ENCODE assay signal across 26 mouse cellular contexts in genomic region chr3:17772886-17773285, GRCm38 (mm10).
"Had no signal": no experiment of that assay in that cellular context is flagged by ENCODE, and none has a peak within 500 bp of the region (broad histone marks: within the 10 kb centered on the region; RNA-seq: fewer than 3 reads in every experiment).

No protein-coding gene starts in this region.

- H3K4me3 ChIP-seq: heart, adult 2 months; heart, embryonic 13.5 days; heart, embryonic 15.5 days; hindbrain, embryonic 13.5 days; hindbrain, embryonic 15.5 days; kidney, embryonic 15.5 days; limb, embryonic 13.5 days; limb, embryonic 15.5 days had no signal

- H3K9me3 ChIP-seq: heart, embryonic 13.5 days; heart, embryonic 15.5 days; hindbrain, embryonic 13.5 days; kidney, embryonic 15.5 days; limb, embryonic 13.5 days; limb, embryonic 15.5 days had no signal

- H3K27me3 ChIP-seq: heart, embryonic 13.5 days; heart, embryonic 15.5 days; hindbrain, embryonic 13.5 days; hindbrain, embryonic 15.5 days; kidney, embryonic 15.5 days; limb, embryonic 13.5 days; limb, embryonic 15.5 days had no signal

- H3K4me1 ChIP-seq: heart, embryonic 13.5 days; heart, embryonic 15.5 days; hindbrain, embryonic 13.5 days; hindbrain, embryonic 15.5 days; kidney, embryonic 15.5 days; limb, embryonic 13.5 days; limb, embryonic 15.5 days had no signal

- H3K36me3 ChIP-seq: heart, embryonic 13.5 days; heart, embryonic 15.5 days; hindbrain, embryonic 15.5 days; kidney, embryonic 15.5 days; limb, embryonic 13.5 days; limb, embryonic 15.5 days had no signal

- H3K27ac ChIP-seq: heart, adult 2 months; heart, embryonic 13.5 days; heart, embryonic 15.5 days; hindbrain, embryonic 13.5 days; hindbrain, embryonic 15.5 days; hindbrain, postnatal 0 days; kidney, embryonic 15.5 days; kidney, postnatal 0 days; limb, embryonic 13.5 days; limb, embryonic 15.5 days had no signal

- H3K9ac ChIP-seq: forebrain, postnatal 0 days; heart, embryonic 13.5 days; heart, embryonic 15.5 days; hindbrain, embryonic 13.5 days; hindbrain, embryonic 15.5 days; kidney, embryonic 15.5 days; limb, embryonic 13.5 days; limb, embryonic 15.5 days had no signal

- DNase-seq: forebrain, postnatal 0 days; gastrocnemius, postnatal 14 days; gastrocnemius, postnatal 36 days; heart, adult 11 months; heart, adult 2 months; heart, postnatal 14 days; heart, postnatal 36 days; kidney, adult 11 months; kidney, adult 2 months; kidney, adult 9 months; kidney, postnatal 14 days; kidney, postnatal 36 days; layer of hippocampus, adult 9-11 months; layer of hippocampus, postnatal 36 days; left cerebral cortex, postnatal 4 days had no signal

- H3K4me2 ChIP-seq: heart, embryonic 11.5 days; heart, embryonic 13.5 days; heart, embryonic 15.5 days; hindbrain, embryonic 13.5 days; hindbrain, embryonic 15.5 days; kidney, embryonic 15.5 days; limb, embryonic 13.5 days; limb, embryonic 15.5 days had no signal

- ATAC-seq: forebrain, postnatal 0 days; hindbrain, postnatal 0 days; intestine, embryonic 16.5 days had no signal
